Mouse (Mus musculus): Measurements from ENCODE around the gene Abhd2. TPM values are rescaled to one million over a fixed set of nuclear protein-coding genes. Genes with fewer than 3 reads are reported as not detected.

Abhd2 gene
- polyA plus RNA-seq, 1 experiment = 14.9 TPM

DNA sequence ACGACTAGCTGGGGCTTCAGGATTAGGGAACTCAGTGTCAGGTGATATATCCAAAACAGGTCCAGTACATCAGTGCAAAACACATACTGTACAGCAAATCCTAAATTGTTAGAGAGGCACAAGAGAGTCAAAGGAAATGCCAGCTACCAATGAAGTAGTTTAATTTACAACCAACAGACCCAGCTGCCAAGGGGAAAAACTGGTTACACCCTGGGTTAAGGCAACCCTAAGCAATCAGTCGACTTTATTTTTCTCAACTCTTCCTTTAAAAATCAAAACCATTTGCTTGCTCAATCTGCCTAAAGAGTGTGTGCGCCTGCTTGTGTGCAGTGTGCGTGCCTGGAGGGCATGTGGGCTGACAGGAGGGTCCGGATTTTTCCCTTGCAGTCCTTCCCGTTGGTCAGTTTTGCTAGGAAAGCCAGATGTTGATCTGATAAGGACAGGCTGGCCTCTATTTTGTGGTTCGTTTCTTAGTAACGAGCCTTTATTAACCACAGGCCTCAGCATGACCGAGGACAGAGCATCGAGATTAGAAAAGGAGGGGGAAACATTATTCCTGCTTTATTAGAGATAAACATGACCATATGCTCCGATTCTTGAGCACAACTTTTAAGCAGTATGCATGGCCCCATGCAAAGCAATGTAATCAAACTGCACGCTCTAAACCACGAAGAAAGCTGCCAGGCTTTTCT is 45.3 kb downstream of the Abhd2 start:
- DNase-seq (ENCODE audit: low spot score) = no peak

DNA sequence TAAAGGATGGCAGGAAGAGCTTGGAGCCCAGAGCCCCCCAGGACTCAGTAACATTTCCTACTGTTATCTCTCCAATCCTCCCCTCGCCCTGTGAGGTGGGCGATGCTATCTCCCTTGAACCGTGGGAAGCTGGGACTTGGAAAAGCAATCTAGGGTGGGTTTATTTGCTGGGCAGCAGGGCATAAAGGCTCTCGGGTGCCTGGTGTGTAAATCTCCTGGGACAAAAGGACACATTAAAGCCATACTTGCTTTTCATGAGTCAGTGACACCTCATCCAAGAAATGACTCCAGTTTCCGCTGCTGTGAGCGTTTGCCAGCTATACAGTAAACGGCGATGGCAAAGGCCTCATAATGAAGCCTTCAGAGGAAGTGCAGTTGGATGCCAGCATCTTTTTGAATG is 50.9 kb downstream of the Abhd2 start:
- DNase-seq (ENCODE audit: low spot score) = no peak

- DNase-seq (ENCODE audit: low spot score) = no peak
Observed at GRCm38 (mm10) chr7:79328769-79329168, 55.8 kb downstream of the Abhd2 start.

- no peak for DNase-seq (ENCODE audit: low spot score)
Observed at GRCm38 (mm10) chr7:79331197-79331596, 58.2 kb downstream of the Abhd2 start.

- no peak for DNase-seq (ENCODE audit: low spot score)
Observed at GRCm38 (mm10) chr7:79333419-79333818, 60.4 kb downstream of the Abhd2 start.

- no peak for DNase-seq (ENCODE audit: low spot score)
Observed at GRCm38 (mm10) chr7:79336362-79336910, 63.4 kb downstream of the Abhd2 start.

- DNase-seq (ENCODE audit: low spot score) = no peak
Observed at GRCm38 (mm10) chr7:79345902-79346301, 72.9 kb downstream of the Abhd2 start.

- no peak for DNase-seq (ENCODE audit: low spot score)
Observed at GRCm38 (mm10) chr7:79346555-79347075, 73.6 kb downstream of the Abhd2 start.

DNA sequence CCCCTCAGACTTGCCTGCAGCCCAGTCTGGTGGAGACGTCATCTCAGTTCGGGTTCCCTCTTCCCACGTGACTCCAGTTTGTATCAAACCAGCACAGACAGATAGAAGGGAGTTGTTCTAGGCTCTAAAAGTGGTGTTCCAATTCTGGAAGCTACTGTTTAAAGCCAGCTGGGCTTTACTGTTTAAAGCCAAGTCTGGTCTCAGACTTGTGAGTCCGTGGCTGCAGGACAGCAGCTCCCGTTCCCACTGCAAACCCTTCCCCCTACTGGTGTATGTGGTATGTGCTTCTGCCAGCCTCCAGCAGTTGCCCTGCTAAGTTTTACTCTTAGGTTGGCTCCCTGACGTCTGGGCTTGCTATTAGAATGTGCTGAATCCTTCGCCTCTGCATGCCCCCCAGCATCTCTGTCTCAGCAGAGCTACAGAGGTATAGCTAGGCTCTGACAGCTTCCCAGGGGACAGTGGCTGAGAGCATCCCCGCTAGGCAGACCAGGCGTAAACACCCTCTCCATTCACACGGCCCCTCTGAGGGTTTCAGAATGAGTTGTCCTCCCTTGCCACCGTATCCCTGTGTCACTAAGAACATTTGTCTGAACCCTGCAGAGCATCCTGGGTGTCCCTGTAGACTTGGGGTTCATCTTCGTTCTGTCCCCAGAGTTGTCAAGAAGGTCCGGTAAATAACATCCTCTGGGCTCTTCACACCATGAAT is 74.3 kb downstream of the Abhd2 start:
- no peak for DNase-seq (ENCODE audit: low spot score)

- no peak for DNase-seq (ENCODE audit: low spot score)
Observed at GRCm38 (mm10) chr7:79348816-79349215, 75.8 kb downstream of the Abhd2 start.

DNA sequence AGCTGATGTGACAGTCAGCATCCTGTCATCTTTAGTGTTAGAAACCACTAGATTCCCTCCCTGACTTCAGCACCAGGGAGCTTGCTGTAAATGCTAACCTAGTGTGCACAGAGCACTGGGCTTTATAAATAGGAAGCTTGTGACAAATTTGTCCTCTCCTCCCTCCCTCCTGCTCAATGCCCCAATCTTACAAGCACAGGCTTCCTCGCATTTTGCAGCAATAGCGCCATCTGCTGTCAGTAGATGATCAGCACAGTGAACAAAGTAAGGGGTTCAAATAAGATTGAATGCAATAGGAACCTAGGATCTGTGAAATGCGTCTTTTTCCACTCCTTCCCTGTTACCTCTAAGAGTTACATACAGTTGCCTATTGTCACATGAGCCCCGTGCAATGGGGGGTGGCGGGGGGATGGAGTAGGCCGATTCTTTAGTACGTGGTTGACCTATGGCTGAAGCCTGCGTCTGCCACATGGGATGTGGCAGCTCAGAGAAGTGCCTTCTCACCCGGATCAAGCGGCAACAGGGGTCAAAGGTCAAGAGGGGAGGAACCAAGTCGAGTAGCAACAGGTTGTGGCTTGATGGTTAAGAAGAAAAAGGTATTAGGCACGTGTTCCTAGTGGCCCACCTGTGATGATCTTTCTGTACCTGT is 76.9 kb downstream of the Abhd2 start:
- no peak for DNase-seq (ENCODE audit: low spot score)

- no peak for DNase-seq (ENCODE audit: low spot score)
Observed at GRCm38 (mm10) chr7:79358350-79359182, 85.6 kb downstream of the Abhd2 start.

GRCm38 (mm10) chr7:79359183-79359435 is 86.1 kb downstream of the Abhd2 start:
- DNase-seq (ENCODE audit: low spot score) = no peak

DNA sequence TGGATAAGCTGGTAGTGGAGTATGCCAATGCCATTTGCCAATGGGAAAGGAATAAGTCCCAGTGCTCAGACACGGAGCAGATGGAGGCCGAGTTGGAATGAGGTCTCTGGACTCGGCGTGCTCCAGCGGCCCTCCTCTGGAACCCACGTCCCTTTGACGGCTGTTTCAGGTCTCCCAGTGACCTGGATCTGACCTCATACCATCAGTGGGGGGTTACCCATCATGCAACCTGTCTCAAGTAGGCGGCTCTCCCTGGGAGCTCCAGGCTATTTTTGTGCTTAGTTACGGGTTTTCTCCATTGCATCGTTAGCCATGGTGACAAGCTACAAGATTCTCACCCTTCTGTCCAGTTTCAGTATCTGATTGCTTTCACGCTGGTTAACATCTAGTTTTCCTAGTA is 87.1 kb downstream of the Abhd2 start:
- no peak for DNase-seq (ENCODE audit: low spot score)

GRCm38 (mm10) chr7:79362208-79362607 is 89.2 kb downstream of the Abhd2 start:
- no peak for DNase-seq (ENCODE audit: low spot score)

- DNase-seq (ENCODE audit: low spot score) = no peak
Observed at GRCm38 (mm10) chr7:79362830-79363229, 89.8 kb downstream of the Abhd2 start.

- no peak for DNase-seq (ENCODE audit: low spot score)
Observed at GRCm38 (mm10) chr7:79363370-79364043, 90.5 kb downstream of the Abhd2 start.

GRCm38 (mm10) chr7:79368664-79369063 is 95.7 kb downstream of the Abhd2 start:
- no peak for DNase-seq (ENCODE audit: low spot score)

- DNase-seq (ENCODE audit: low spot score) = no peak
Observed at GRCm38 (mm10) chr7:79369416-79369815, 96.4 kb downstream of the Abhd2 start.

GRCm38 (mm10) chr7:79371321-79371879 is 98.4 kb downstream of the Abhd2 start:
- peak; percentile 58 for DNase-seq (ENCODE audit: low spot score)

- no peak for DNase-seq (ENCODE audit: low spot score)
Observed at GRCm38 (mm10) chr7:79374017-79374416, 101.0 kb downstream of the Abhd2 start.
